Mouse (Mus musculus) lung, adult 2 months (tissue): ENCODE data around the gene Gm20388.

Source experiments
- CTCF ChIP-seq: fragments of 200-500 bp; IDR thresholded peaks from 2 replicates; pipeline ENCODE4 v1.5.1; 2011; ENCODE audit warnings: mild to moderate bottlenecking, low read length, control low read depth; ENCODE audit not compliant: insufficient read depth
- POLR2A ChIP-seq: fragments of 200-500 bp; IDR thresholded peaks from 2 replicates; pipeline ENCODE4 v1.6.1; 2011; ENCODE audit warnings: low read depth, mild to moderate bottlenecking, control low read depth, low read length, borderline replicate concordance; ENCODE audit errors: extremely low read depth

- no peak for TF ChIP-seq CTCF
- no peak for TF ChIP-seq POLR2A
These were observed 3332.4 kb downstream of the Gm20388 start for GRCm38 (mm10) chr8:123243053-123243452.
